Mouse (Mus musculus): ENCODE data around the gene Necab2. TPM values are rescaled to one million over a fixed set of nuclear protein-coding genes. Genes with fewer than 3 reads are reported as not detected.

Necab2 gene
- total RNA-seq, 2 experiments from 2014 or later: 112 to 114 TPM

DNA sequence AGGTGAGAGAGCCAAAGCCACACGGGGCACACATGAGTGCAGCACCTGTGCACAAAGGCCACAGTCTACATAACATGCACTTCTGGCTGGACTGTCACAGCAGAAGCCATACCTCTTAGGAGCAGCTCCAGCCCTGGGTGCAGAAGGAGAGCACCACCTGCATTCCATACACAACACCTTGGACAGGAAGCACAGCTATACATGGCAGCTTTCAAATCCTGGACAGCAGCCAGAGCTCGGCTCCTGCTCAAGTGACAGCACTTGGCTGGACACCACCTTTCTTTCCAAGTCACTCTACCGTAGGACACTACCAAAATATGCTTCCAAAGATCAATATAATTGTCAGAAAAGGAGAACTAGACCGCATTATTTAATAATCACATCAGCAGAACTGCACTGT, 66.9 kb downstream of the Necab2 start:
- no peak for DNase-seq (ENCODE audit: low spot score in 2 of 2)

DNA sequence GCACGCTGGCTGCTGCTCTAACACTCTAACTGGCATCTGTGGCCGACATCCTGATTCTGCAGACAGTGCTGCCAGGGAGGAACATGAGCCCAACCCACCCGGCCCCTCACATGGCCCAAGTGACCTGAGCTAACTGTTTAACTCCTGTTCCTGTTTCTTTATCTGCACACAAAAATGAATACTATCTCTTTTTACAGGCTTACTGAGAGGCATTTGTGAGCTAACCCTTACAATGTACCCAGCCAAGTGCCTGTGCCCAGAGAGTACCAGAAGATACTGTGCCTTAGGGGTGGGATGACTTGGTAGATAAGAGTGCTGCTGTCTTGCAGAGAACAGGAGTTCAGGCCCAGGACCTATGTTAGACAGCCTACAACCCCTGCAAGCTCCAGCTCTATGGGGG, 68.4 kb downstream of the Necab2 start:
- DNase-seq (ENCODE audit: low spot score in 2 of 2): no peak

DNA sequence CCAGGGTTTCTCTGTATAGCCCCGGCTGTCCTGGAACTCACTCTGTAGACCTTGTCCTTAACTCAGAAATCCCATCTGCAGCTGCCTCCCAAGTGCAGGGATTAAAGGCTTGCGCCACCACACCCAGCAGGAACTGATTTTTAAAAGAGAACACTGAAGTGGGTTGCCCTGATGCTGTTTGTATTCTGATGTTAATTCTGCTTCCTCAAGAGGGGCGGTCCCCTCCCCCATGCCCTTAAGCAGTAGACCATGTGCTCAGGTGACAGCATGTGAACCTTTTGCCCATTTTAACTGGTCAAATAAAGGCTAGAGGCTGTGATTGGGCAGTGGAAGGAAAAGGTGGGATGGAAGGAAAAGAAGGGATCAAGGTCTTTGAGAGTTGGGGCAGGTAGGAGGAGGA, 69.2 kb downstream of the Necab2 start:
- DNase-seq (ENCODE audit: low spot score in 2 of 2): no peak

DNA sequence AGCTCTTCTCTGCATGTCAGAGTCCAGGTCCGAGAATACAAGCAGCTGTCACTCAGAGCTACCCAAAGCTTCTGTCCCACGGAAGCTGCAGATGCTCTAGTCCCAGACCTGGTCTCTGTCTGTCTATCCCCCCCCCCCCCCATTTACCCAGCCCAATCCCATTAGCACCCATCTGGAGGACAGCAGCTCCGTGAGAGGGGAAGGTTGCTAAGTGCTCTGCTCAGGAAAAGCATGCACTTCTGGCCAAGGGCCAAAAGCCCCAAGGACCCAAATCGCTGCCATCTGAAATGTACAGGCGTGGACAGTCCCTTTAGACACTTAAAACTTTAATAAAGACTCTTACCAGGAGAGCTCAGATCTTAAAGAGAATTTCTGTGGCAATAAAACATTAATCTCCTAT, 70.2 kb downstream of the Necab2 start:
- no peak for DNase-seq (ENCODE audit: low spot score in 2 of 2)

DNA sequence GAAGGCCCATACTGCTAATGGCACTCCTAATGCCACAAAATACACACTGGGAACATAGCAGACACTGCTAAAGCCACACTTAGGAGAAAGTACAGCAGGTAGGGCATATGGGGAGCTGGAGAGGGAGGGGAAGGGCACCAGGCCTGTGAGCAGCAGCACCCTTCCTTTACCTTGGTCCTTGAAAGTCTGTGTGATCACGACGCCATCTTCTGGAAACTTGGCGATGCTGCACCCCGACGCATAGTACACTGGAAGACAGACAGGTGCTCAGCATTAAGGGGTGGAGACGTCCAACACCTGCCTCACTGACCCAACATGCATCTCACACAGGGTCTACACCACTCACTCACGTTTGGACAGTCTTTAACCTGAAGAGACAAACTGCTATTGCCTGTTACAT, 73.6 kb downstream of the Necab2 start:
- DNase-seq (ENCODE audit: low spot score in 2 of 2): no peak

Other genes starting within 250 kb of the Necab2 start
- 100 to 1,000 TPM; 561 to 593 TPM for gene Hsbp1, start 102.2 kb upstream of the Necab2 start, total RNA-seq (2021)
- 10 to 100 TPM; 20.3 to 22.3 TPM for gene Mlycd, start 51.8 kb upstream of the Necab2 start, total RNA-seq (2021)
- gene Osgin1, start 12.6 kb upstream of the Necab2 start, total RNA-seq (2021): under 1 TPM; 0.25 to 0.33 TPM
- gene Slc38a8, start 55.0 kb downstream of the Necab2 start, total RNA-seq (2021): under 1 TPM; 0.21 to 0.22 TPM
- 10 to 100 TPM; 62.7 to 67.9 TPM for gene Mbtps1, start 112.0 kb downstream of the Necab2 start, total RNA-seq (2021)
- 10 to 100 TPM; 52.3 to 53.2 TPM for gene Hsdl1, start 128.5 kb downstream of the Necab2 start, total RNA-seq (2021)
- gene Dnaaf1, start 128.5 kb downstream of the Necab2 start, total RNA-seq (2021): under 1 TPM; 0.45 to 0.57 TPM
- 10 to 100 TPM; 12.5 to 13.0 TPM for gene Taf1c, start 158.5 kb downstream of the Necab2 start, total RNA-seq (2021)
- gene Adad2, start 166.0 kb downstream of the Necab2 start, total RNA-seq (2021): under 1 TPM in 1 of 2 experiments, not detected in 1; 0.25 TPM
- 1 to 10 TPM in 1 of 2 experiments, under 1 TPM in 1; 0.91 to 1.1 TPM for gene Kcng4, start 189.0 kb downstream of the Necab2 start, total RNA-seq (2021)
- gene Wfdc1, start 219.6 kb downstream of the Necab2 start, total RNA-seq (2021): 1 to 10 TPM; 5.1 to 5.2 TPM

All from layer of hippocampus, postnatal 10 days (tissue).